Mouse (Mus musculus) MEL (cell line): ENCODE data around the gene Pdss2. TPM values are rescaled to one million over a fixed set of nuclear protein-coding genes. Genes with fewer than 3 reads are reported as not detected.

Source experiments
- DNase-seq: peaks from one replicate; pipeline ENCODE4 v3.0.0; 2011; ENCODE audit warnings: low read depth, low spot score
- H3K27ac ChIP-seq: 2 replicates; pipeline ENCODE4 v1.5.1; 2012; ENCODE audit warnings: low read depth, mild to moderate bottlenecking, control low read depth, low read length, moderate library complexity; ENCODE audit not compliant: control insufficient read depth
- H3K27me3 ChIP-seq, 2 experiments: fragments of 150-350 bp in 1 of 2; sonication (generic) in 1 of 2; 2 replicates each; pipeline ENCODE4 v1.6.1; 2012; ENCODE audit warnings: low read length in 2 of 2, mild to moderate bottlenecking in 2 of 2, improper control_type of control experiment in 1 of 2, moderate library complexity in 1 of 2; ENCODE audit not compliant: insufficient read depth in 2 of 2, control insufficient read depth in 1 of 2
- H3K36me3 ChIP-seq, 2 experiments: 2 replicates each; pipeline ENCODE4 v1.6.1; 2012 to 2014; ENCODE audit warnings: low read length in 2 of 2, improper control_type of control experiment in 1 of 2, inconsistent platforms in 1 of 2, mild to moderate bottlenecking in 1 of 2; ENCODE audit not compliant: insufficient read depth in 2 of 2, control insufficient read depth in 1 of 2
- H3K4me1 ChIP-seq, 2 experiments: fragments of 150-350 bp in 1 of 2; sonication (generic) in 1 of 2; 2 replicates each; pipeline ENCODE4 v1.6.1; 2012; ENCODE audit warnings: low read length in 2 of 2, improper control_type of control experiment in 1 of 2, mild to moderate bottlenecking in 1 of 2; ENCODE audit not compliant: insufficient read depth in 2 of 2, control insufficient read depth in 1 of 2
- H3K4me3 ChIP-seq, 2 experiments: fragments of 150-350 bp in 1 of 2; sonication (generic) in 1 of 2; 2 replicates each; pipeline ENCODE4 v1.5.1; 2012; ENCODE audit warnings: low read depth in 2 of 2, low read length in 2 of 2, mild to moderate bottlenecking in 2 of 2, moderate library complexity in 2 of 2, control low read depth in 1 of 2, improper control_type of control experiment in 1 of 2; ENCODE audit not compliant: control insufficient read depth in 1 of 2, insufficient read depth in 1 of 2
- H3K79me2 ChIP-seq: 2 replicates; pipeline ENCODE4 v1.6.1; 2012; ENCODE audit warnings: mild to moderate bottlenecking, low read length, moderate library complexity; ENCODE audit not compliant: control insufficient read depth, poor library complexity, insufficient read depth
- H3K9ac ChIP-seq: 2 replicates; pipeline ENCODE4 v1.6.1; 2012; ENCODE audit warnings: low read depth, mild to moderate bottlenecking, control low read depth, low read length, moderate library complexity; ENCODE audit not compliant: control insufficient read depth, poor library complexity, severe bottlenecking
- H3K9me3 ChIP-seq: fragments of 150-350 bp; sonication (generic); replicated peaks from 2 replicates; pipeline ENCODE4 v1.6.1; 2012; ENCODE audit warnings: mild to moderate bottlenecking, low read length, improper control_type of control experiment, moderate library complexity; ENCODE audit not compliant: insufficient read depth
- CHD1 ChIP-seq: IDR thresholded peaks from 2 replicates; pipeline ENCODE4 v1.6.1; 2012; ENCODE audit warnings: low read depth, mild to moderate bottlenecking, inconsistent platforms, low read length, improper control_type of control experiment
- CHD2 ChIP-seq: IDR thresholded peaks from 2 replicates; pipeline ENCODE4 v1.6.1; 2011; ENCODE audit warnings: low read length, improper control_type of control experiment
- E2F4 ChIP-seq: IDR thresholded peaks from 2 replicates; pipeline ENCODE4 v1.6.1; 2011; ENCODE audit warnings: low read depth, low read length, improper control_type of control experiment, borderline replicate concordance
- ELF1 ChIP-seq: IDR thresholded peaks from 2 replicates; pipeline ENCODE4 v1.6.1; 2014; ENCODE audit warnings: low read depth, mild to moderate bottlenecking, inconsistent platforms, low read length, improper control_type of control experiment, moderate library complexity
- EP300 ChIP-seq, 2 experiments: IDR thresholded peaks; 2 replicates each; pipeline ENCODE4 v1.6.1; 2011; ENCODE audit warnings: improper control_type of control experiment in 2 of 2, low read length in 2 of 2, low read depth in 1 of 2, mild to moderate bottlenecking in 1 of 2
- ETS1 ChIP-seq: IDR thresholded peaks from 2 replicates; pipeline ENCODE4 v1.6.1; 2012; ENCODE audit warnings: low read depth, mild to moderate bottlenecking, inconsistent platforms, low read length, improper control_type of control experiment, moderate library complexity
- GABPA ChIP-seq: IDR thresholded peaks from 2 replicates; pipeline ENCODE4 v1.6.1; 2012; ENCODE audit warnings: low read depth, mild to moderate bottlenecking, inconsistent platforms, low read length, improper control_type of control experiment, moderate library complexity
- HCFC1 ChIP-seq: IDR thresholded peaks from 2 replicates; pipeline ENCODE4 v1.6.1; 2012; ENCODE audit warnings: low read depth, mild to moderate bottlenecking, inconsistent platforms, low read length, improper control_type of control experiment, moderate library complexity
- MEF2A ChIP-seq: IDR thresholded peaks from 2 replicates; pipeline ENCODE4 v1.6.1; 2014; ENCODE audit warnings: low read depth, mild to moderate bottlenecking, inconsistent platforms, low read length, improper control_type of control experiment; ENCODE audit not compliant: poor library complexity, insufficient replicate concordance, severe bottlenecking; ENCODE audit errors: extremely low read depth
- MXI1 ChIP-seq: IDR thresholded peaks from 2 replicates; pipeline ENCODE4 v1.6.1; 2011; ENCODE audit warnings: mild to moderate bottlenecking, low read depth, low read length, improper control_type of control experiment
- MYB ChIP-seq: IDR thresholded peaks from 2 replicates; pipeline ENCODE4 v1.6.1; 2011; ENCODE audit warnings: mild to moderate bottlenecking, low read depth, low read length, improper control_type of control experiment
- NRF1 ChIP-seq: IDR thresholded peaks from 2 replicates; pipeline ENCODE4 v1.6.1; 2014; ENCODE audit warnings: low read depth, mild to moderate bottlenecking, inconsistent platforms, low read length, improper control_type of control experiment, moderate library complexity; ENCODE audit not compliant: poor library complexity, insufficient read depth, severe bottlenecking
- POLR2AphosphoS2 ChIP-seq: IDR thresholded peaks from 2 replicates; pipeline ENCODE4 v1.6.1; 2011; ENCODE audit warnings: low read length, improper control_type of control experiment
- RAD21 ChIP-seq: IDR thresholded peaks from 2 replicates; pipeline ENCODE4 v1.6.1; 2011; ENCODE audit warnings: mild to moderate bottlenecking, low read depth, low read length, improper control_type of control experiment
- SIN3A ChIP-seq: IDR thresholded peaks from 2 replicates; pipeline ENCODE4 v1.6.1; 2012; ENCODE audit warnings: low read length, improper control_type of control experiment, inconsistent platforms
- TAL1 ChIP-seq: IDR thresholded peaks from 2 replicates; pipeline ENCODE4 v1.6.1; 2012; ENCODE audit warnings: mild to moderate bottlenecking, inconsistent platforms, low read length, moderate library complexity, mixed read lengths
- TBP ChIP-seq: IDR thresholded peaks from 2 replicates; pipeline ENCODE4 v1.8.0; 2011; ENCODE audit warnings: low read depth, low read length, improper control_type of control experiment
- TCF12 ChIP-seq: IDR thresholded peaks from 2 replicates; pipeline ENCODE4 v1.6.1; 2014; ENCODE audit warnings: low read depth, mild to moderate bottlenecking, inconsistent platforms, low read length, improper control_type of control experiment, moderate library complexity
- ZNF384 ChIP-seq: IDR thresholded peaks from 2 replicates; pipeline ENCODE4 v1.6.1; 2012; ENCODE audit warnings: low read depth, mild to moderate bottlenecking, inconsistent platforms, low read length, improper control_type of control experiment
- polyA plus RNA-seq, 2 experiments: library from polyadenylated mRNA; stranded (reverse) in 1 of 2; unstranded in 1 of 2; fragments of >175 nt in 1 of 2; fragments of >200 nt in 1 of 2; gene quantifications; 2 replicates each; pipeline versions ENCODE4 v1.2.1 to v1.2.4; 2012; ENCODE audit warnings: low replicate concordance in 2 of 2, low read depth in 1 of 2; ENCODE audit not compliant: insufficient read length in 2 of 2, insufficient read depth in 1 of 2, missing spikeins in 1 of 2
- total RNA-seq: library from RNA; depleted of rRNA; stranded (reverse); fragments of 300-350 nt; gene quantifications from 2 replicates; pipeline ENCODE4 v1.2.3, GENCODE M21; 2012

Pdss2 gene
- total and polyA plus RNA-seq, 3 experiments: 14.3 to 14.8 TPM; not detected in 1

GRCm38 (mm10) chr10:43223391-43223790 lies 2.1 kb downstream of the Pdss2 start:
- Histone ChIP-seq H3K36me3 (peaks cover 0 to 24% of the 10 kb centered on the region in 2 experiments; a peak in 2 of 4 replicates), H3K4me3 (no peak overlapping the region), H3K27me3 (no peaks in the 10 kb centered on the region), H3K9me3 (no peaks in the 10 kb centered on the region), H3K4me1 (peaks cover 5 to 18% of the 10 kb centered on the region in 2 experiments), H3K27ac (no peak overlapping the region), H3K9ac (no peak overlapping the region), H3K79me2 (peaks cover 12% of the 10 kb centered on the region)
- DNase-seq: no peak
- TF ChIP-seq ELF1: no peak
- no peak for TF ChIP-seq CHD1
- no peak for TF ChIP-seq SIN3A
- no peak for TF ChIP-seq POLR2AphosphoS2
- no peak for TF ChIP-seq RAD21
- no peak for TF ChIP-seq ZNF384
- TF ChIP-seq TBP: no peak
- TF ChIP-seq GABPA: no peak
- no peak for TF ChIP-seq TAL1
- no peak for TF ChIP-seq ETS1
- TF ChIP-seq TCF12: no peak
- no peak for TF ChIP-seq NRF1

GRCm38 (mm10) chr10:43226391-43226790 lies 5.1 kb downstream of the Pdss2 start:
- peak; percentile 71 for DNase-seq
- no peak for TF ChIP-seq GABPA
- TF ChIP-seq, all 39 proteins: peak for 0
- peaks cover 5 to 16% of the 10 kb centered on the region in 2 experiments for H3K4me1 ChIP-seq
- H3K4me3 ChIP-seq: no peak overlapping the region
- H3K79me2 ChIP-seq: peaks cover 8% of the 10 kb centered on the region
- H3K36me3 ChIP-seq: peaks cover 0 to 22% of the 10 kb centered on the region in 2 experiments; a peak in 2 of 4 replicates
- no peaks in the 10 kb centered on the region for H3K27me3 ChIP-seq
- H3K9me3 ChIP-seq: no peaks in the 10 kb centered on the region
- H3K27ac ChIP-seq: no peak overlapping the region; the same call in 1 of the 2 replicates
- H3K9ac ChIP-seq: no peak overlapping the region

DNA sequence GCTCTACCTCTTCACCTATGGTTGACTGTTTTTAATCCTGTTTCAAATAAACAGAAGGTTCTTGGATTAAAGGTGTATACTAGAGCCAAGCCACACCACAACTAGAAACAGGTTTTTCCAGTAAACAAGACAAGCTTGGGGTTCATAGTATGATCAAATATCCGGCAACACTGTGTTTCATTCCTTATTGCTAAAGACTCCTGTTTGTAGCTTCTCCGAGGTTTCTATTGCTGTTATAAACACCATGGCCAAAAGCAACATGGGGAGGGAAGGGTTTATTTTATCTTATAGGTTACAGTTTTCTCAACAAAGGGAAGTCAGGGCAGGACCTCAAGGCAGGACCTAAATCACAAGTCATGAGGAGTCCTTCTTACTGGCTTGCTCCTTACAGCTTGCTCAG lies 8.0 kb downstream of the Pdss2 start:
- Histone ChIP-seq H3K27ac (no peak overlapping the region), H3K9ac (no peak overlapping the region), H3K79me2 (no peaks in the 10 kb centered on the region; the same call in 1 of the 2 replicates)
- TF ChIP-seq ELF1: no peak
- TF ChIP-seq MXI1: no peak
- TF ChIP-seq TAL1: no peak
- TF ChIP-seq MYB: no peak
- no peak for TF ChIP-seq HCFC1
- TF ChIP-seq E2F4: no peak
- no peak for TF ChIP-seq NRF1
- no peak for TF ChIP-seq RAD21
- no peak for TF ChIP-seq CHD1
- no peak for TF ChIP-seq EP300 (IDR thresholded peaks at IDR 0.05; ENCODE audit: low read depth in 1 of 2, low read length in 2 of 2)
- TF ChIP-seq CHD2: no peak
- no peak for TF ChIP-seq MEF2A
- TF ChIP-seq, all 39 proteins: peak for 0
- Histone ChIP-seq H3K9me3 (no peaks in the 10 kb centered on the region), H3K36me3 (peaks cover 0 to 13% of the 10 kb centered on the region in 2 experiments; a peak in 2 of 4 replicates), H3K27me3 (no peaks in the 10 kb centered on the region), H3K4me1 (peaks cover 5 to 11% of the 10 kb centered on the region in 2 experiments), H3K4me3 (no peak overlapping the region)
- no peak for DNase-seq
